Mouse (Mus musculus) C2C12 (cell line): ENCODE measurements around the gene Oas1a. TPM values are rescaled to one million over a fixed set of nuclear protein-coding genes. Genes with fewer than 3 reads are reported as not detected.
"Not testable (repeated sequence)": the region's sequence is repeated elsewhere in the genome, so short reads cannot be mapped to it uniquely, and the experiment has no call there.

Experiments
- H3K27me3 ChIP-seq: one replicate; pipeline ENCODE4 v1.6.1; 2011; ENCODE audit not compliant: control insufficient read depth, insufficient read depth, insufficient read length
- H3K36me3 ChIP-seq: one replicate; pipeline ENCODE4 v1.6.1; 2011; ENCODE audit not compliant: control insufficient read depth, insufficient read depth
- H3K4me3 ChIP-seq: one replicate; pipeline ENCODE4 v1.5.1; 2011; ENCODE audit warnings: mild to moderate bottlenecking, control low read depth; ENCODE audit not compliant: poor library complexity, insufficient read depth, severe bottlenecking
- H3K79me2 ChIP-seq: one replicate; pipeline ENCODE4 v1.6.1; 2011; ENCODE audit not compliant: control insufficient read depth, insufficient read depth
- H3K79me3 ChIP-seq: one replicate; pipeline ENCODE4 v1.6.1; 2011; ENCODE audit warnings: low read depth, control low read depth
- H3ac ChIP-seq: one replicate; pipeline ENCODE3; 2011; ENCODE audit warnings: low read depth; ENCODE audit not compliant: control insufficient read depth, insufficient read length
- CEBPB ChIP-seq: IDR thresholded peaks from one replicate; pipeline ENCODE4 v1.6.1; 2011; ENCODE audit warnings: low read depth, mild to moderate bottlenecking, control low read depth, moderate library complexity
- CTCF ChIP-seq: IDR thresholded peaks from one replicate; pipeline ENCODE4 v1.5.1; 2011; ENCODE audit not compliant: control insufficient read depth, insufficient read depth, insufficient read length
- FOSL1 ChIP-seq: IDR thresholded peaks from one replicate; pipeline ENCODE4 v1.8.0; 2011; ENCODE audit warnings: mild to moderate bottlenecking, low read length; ENCODE audit not compliant: poor library complexity, insufficient read depth, severe bottlenecking
- MAX ChIP-seq: IDR thresholded peaks from one replicate; pipeline ENCODE4 v1.6.1; 2011; ENCODE audit warnings: mild to moderate bottlenecking, control low read depth
- MYOD1 ChIP-seq: IDR thresholded peaks from one replicate; pipeline ENCODE4 v1.6.1; 2011; ENCODE audit warnings: low read depth; ENCODE audit not compliant: control insufficient read depth, insufficient read length
- MYOG ChIP-seq: IDR thresholded peaks from one replicate; pipeline ENCODE4 v1.6.1; 2011; ENCODE audit not compliant: control insufficient read depth, insufficient read length; ENCODE audit errors: extremely low read depth
- USF1 ChIP-seq: IDR thresholded peaks from one replicate; pipeline ENCODE4 v1.6.1; 2011; ENCODE audit warnings: low read depth, mild to moderate bottlenecking, control low read depth, moderate library complexity
- polyA plus RNA-seq: library from polyadenylated mRNA; unstranded; fragments of >200 nt; fragmentation: generic; extraction: Trizol; gene quantifications from one replicate; pipeline ENCODE4 v1.2.1, GENCODE M21; 2012; ENCODE audit warnings: missing spikeins

The Oas1a gene
- polyA plus RNA-seq, 1 experiment, result 0.02 TPM

DNA sequence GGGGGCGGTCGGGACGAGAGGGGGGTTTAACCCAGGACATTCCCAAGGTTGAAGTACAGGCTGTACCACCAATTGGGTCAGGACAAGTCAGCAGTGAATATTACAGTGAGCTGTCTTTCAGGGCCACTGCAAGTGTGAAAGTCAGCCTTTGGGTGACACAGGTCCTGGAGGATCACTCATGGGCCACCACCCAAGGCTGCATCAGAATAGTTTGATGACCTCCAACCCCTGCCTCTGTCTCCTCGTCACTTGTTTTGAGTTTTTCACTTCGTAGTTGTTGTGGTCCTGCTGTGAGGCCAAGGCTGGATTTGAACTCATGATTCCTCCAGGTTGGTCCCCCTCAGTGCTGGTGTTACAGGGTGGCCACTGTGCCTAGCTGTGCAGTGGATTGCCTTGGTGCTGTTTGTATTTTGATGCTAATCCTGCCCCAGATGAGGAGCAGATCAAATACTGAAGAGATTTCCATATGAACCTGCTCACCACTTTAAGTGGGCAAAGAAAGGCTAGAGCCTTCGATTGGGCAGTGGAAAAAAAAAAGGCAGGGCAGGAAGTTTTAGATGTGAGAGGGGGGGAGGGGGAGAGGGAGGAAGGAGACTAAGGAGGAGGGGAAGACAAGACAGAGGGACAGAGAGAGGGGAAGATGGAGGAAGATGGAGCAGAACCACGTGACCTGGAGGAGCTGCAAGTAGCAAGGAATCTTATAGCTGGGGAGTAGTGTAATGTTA is 1.0 kb upstream of the Oas1a start:
- Histone ChIP-seq H3K27me3 (no peaks in the 10 kb centered on the region), H3K36me3 (no peaks in the 10 kb centered on the region), H3K79me3 (no peaks in the 10 kb centered on the region), H3K79me2 (no peaks in the 10 kb centered on the region), H3K4me3 (no peak overlapping the region), H3ac (no peak overlapping the region)
- no peak for TF ChIP-seq MYOD1

DNA sequence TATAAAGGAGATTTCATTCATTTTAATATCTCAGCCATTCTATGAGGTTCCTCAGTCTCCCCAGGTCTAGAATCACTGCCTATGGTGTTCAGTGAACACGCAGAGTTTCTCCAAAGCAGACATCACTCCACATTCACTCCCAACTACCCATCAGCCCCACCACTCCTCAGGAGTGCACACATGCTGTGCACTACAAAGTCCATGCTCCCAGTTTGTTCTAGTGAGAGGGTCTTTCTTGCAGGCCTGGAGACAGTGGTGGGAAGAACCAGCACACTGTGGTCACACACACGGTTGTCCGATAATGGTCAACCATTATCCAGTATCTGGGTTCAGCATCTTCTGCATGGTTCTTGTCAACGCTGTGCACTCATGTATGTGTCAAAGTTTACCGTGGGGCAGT is 5.3 kb downstream of the Oas1a start:
- Histone ChIP-seq H3K27me3 (peaks cover 6% of the 10 kb centered on the region), H3K4me3 (no peak overlapping the region), H3K79me2 (no peaks in the 10 kb centered on the region), H3ac (no peak overlapping the region), H3K79me3 (no peaks in the 10 kb centered on the region), H3K36me3 (no peaks in the 10 kb centered on the region)
- TF ChIP-seq USF1, result no peak
- TF ChIP-seq CTCF, result no peak
- no peak for TF ChIP-seq MYOD1
- no peak for TF ChIP-seq FOSL1
- TF ChIP-seq MYOG, result no peak
- TF ChIP-seq CEBPB, result no peak
- TF ChIP-seq MAX, result no peak

DNA sequence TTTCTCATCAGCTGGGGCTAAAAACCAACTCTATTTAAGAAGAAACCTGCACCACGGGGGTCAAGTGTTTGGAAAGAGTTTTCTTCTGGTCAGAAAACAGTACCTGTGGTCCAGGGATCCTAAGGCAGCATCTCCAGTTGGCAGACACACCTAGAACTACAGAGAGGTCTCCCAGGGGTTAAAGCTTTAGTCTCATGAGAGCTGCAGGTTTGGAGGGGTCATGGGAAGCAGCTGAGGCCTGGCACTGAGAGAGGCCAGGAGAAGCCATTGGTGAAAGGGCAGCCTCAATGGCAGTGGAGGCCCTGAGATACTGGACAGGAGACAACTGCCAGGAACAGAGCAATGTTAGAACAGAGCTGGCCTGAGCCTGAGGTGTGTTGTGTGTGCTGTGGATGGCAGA is 6.7 kb downstream of the Oas1a start:
- no peak overlapping the region for H3ac ChIP-seq
- H3K27me3 ChIP-seq, result peaks cover 6% of the 10 kb centered on the region
- H3K36me3 ChIP-seq, result no peaks in the 10 kb centered on the region
- no peaks in the 10 kb centered on the region for H3K79me2 ChIP-seq
- no peaks in the 10 kb centered on the region for H3K79me3 ChIP-seq
- TF ChIP-seq MYOG (no peak), MYOD1 (no peak), CEBPB (no peak), MAX (no peak), FOSL1 (no peak), USF1 (no peak), CTCF (no peak)
- H3K4me3 ChIP-seq, result no peak overlapping the region

DNA sequence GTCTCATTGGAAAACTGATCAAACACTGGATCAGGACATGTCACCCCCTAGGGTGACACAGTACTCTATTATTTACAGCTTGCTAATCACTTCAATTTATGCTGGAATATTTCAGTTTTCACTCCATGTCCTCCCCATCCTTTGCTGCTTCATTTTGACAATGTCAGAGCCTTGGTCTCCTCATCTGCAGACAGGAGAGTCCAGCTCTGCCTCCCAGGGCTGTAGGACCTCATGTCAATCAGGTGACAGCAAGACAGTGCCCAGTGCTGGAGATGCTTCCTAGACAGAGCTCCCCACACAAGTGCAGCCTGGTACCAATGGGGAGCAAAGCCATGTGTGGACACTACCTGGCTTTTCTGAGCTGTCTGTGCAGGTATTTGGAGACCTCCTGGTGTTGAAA is 8.6 kb downstream of the Oas1a start:
- Histone ChIP-seq H3K79me2 (no peaks in the 10 kb centered on the region), H3K79me3 (no peaks in the 10 kb centered on the region), H3K4me3 (no peak overlapping the region), H3K36me3 (no peaks in the 10 kb centered on the region), H3ac (no peak overlapping the region), H3K27me3 (peaks cover 6% of the 10 kb centered on the region)
- TF ChIP-seq FOSL1, result no peak
- no peak for TF ChIP-seq MAX
- TF ChIP-seq MYOD1, result no peak
- TF ChIP-seq MYOG, result no peak

DNA sequence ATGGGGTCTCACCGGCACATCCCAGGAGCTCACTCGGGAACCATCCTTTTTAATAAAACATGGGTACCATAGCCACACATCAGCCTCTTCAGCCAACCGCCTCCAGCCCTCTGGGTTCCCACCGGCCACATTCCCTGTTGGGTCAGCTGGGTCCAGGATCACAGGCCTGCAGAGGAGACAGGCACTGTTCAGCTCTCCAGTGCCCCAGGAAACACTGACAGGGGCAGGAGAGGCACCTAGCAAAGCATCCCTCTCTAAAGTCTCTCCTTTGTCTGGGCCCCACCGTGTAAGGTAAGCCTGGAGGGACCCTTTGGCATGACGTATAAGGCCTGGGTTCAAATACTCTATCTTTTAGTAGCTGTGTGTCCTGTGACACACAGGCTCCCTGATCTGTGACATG is 9.0 kb downstream of the Oas1a start:
- Histone ChIP-seq H3K79me2 (no peaks in the 10 kb centered on the region), H3K27me3 (peaks cover 6% of the 10 kb centered on the region), H3K4me3 (no peak overlapping the region), H3K79me3 (no peaks in the 10 kb centered on the region), H3ac (no peak overlapping the region), H3K36me3 (no peaks in the 10 kb centered on the region)
- no peak for TF ChIP-seq MYOD1
- no peak for TF ChIP-seq USF1
- no peak for TF ChIP-seq CTCF
- TF ChIP-seq FOSL1, result no peak

DNA sequence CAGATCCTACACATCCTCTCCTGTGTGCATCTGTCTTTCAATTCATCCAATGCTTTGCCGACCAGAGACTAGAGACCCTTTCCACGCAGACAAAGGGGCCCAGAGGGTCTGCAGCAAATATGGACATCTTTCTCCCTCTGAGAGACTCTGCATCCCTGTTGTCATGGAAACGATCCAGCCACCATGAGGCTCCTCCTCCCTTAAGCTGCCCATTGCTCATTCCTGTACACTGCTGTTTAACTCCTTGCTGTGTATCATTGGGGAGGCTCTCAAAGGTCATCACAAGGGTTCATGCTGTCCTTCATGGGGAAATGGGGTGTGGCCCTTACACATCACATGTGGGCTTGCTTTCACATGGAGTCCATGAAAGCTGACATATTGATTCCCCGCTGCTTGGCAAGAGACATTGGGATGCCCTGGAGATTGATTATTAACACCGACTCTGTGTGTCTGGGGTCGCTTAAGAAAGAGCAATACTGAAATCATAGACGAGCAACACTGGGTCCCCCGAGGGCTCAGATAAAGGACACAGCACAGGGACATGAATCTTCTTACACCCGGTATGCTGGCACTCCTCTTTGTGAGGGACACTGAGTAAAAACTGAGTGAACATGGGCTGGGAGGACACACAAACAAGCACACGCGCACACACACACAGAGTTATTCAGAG is 12.0 kb downstream of the Oas1a start:
- no peak for TF ChIP-seq CTCF
- no peak for TF ChIP-seq MYOD1
- TF ChIP-seq CEBPB, result no peak
- no peak for TF ChIP-seq FOSL1
- TF ChIP-seq MAX, result no peak
- TF ChIP-seq USF1, result no peak
- no peak for TF ChIP-seq MYOG
- H3K4me3 ChIP-seq, result no peak overlapping the region
- no peak overlapping the region for H3ac ChIP-seq
- no peaks in the 10 kb centered on the region for H3K79me2 ChIP-seq
- H3K79me3 ChIP-seq, result no peaks in the 10 kb centered on the region
- H3K27me3 ChIP-seq, result no peaks in the 10 kb centered on the region
- H3K36me3 ChIP-seq, result no peaks in the 10 kb centered on the region

DNA sequence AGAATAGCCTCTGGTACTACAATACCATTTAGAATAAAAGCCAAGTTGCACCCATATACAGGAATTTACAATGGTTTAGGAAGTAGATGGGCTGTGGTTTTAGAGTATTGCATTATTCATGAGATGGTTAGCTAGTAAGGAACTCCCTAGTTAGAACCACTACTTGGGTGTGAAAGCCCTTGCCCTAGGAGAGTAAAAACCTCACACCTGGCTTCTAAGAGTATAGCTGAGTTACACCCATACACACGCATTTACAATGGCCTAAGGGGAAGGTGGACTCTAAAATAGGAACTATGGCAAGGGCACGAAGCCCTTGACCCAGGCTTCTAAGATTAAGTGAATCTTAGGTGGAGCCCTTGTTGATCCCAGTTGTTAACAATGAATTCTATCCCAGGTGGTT is 12.6 kb downstream of the Oas1a start:
- not testable (repeated sequence) for H3K4me3 ChIP-seq, H3K27me3 ChIP-seq, H3K79me3 ChIP-seq, H3K79me2 ChIP-seq, H3ac ChIP-seq, H3K36me3 ChIP-seq

DNA sequence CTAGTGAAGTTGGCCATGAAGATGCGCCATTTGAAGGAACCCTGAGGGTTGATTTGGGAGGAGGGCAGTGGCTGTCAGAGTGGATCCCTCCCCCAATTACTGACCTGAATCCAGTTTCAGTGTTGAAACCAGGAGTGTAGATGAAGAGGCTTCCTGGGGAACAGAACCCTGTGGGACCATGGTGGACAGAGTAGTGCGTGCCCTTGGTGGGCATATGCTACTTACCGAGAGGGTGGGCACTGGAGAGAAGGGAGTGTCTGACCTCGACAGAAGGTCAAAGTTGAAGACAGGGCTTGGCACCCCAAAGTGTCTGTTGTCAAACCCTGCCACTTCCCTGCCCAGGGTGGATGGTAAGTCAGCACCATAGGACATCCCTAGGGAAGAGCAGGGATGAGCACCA is 13.5 kb downstream of the Oas1a start:
- not testable (repeated sequence) for H3ac ChIP-seq, H3K79me3 ChIP-seq, H3K4me3 ChIP-seq, H3K27me3 ChIP-seq, H3K36me3 ChIP-seq, H3K79me2 ChIP-seq
